Mouse (Mus musculus) megakaryocyte progenitor cell, adult 5-6 weeks (primary cell): ENCODE results near the gene Cdc42ep4. TPM values are rescaled to one million over a fixed set of nuclear protein-coding genes. Genes with fewer than 3 reads are reported as not detected.
A peak's percentile ranks its signal among the peaks of the same experiment; 100 is the strongest.

Experiments used
- ATAC-seq: replicated peaks from 2 replicates; pipeline ENCODE4 v1.8.0; 2016; ENCODE audit warnings: mild to moderate bottlenecking, moderate TSS enrichment, inconsistent platforms; ENCODE audit not compliant: poor library complexity
- total RNA-seq, 2 experiments: library from RNA; stranded (forward) in 1 of 2; stranded (reverse) in 1 of 2; fragments of 157-497, 149-512 nt in 1 of 2; fragments of 200-1000 nt in 1 of 2; gene quantifications; 2 replicates each; pipeline versions ENCODE4 v1.2.3 to v1.2.4; 2015 to 2017

Cdc42ep4 gene
- total RNA-seq (2015) (10.0 and 10.3 TPM in 2 replicates), total RNA-seq (2017) (14.5 and 14.7 TPM in 2 replicates)

GRCm38 (mm10) chr11:113751484-113752084 lies at the start of gene Cdc42ep4:
Gene Cdc42ep4 (minus strand): TSS chr11:113751881.
- ATAC-seq = peak; percentile 52

DNA sequence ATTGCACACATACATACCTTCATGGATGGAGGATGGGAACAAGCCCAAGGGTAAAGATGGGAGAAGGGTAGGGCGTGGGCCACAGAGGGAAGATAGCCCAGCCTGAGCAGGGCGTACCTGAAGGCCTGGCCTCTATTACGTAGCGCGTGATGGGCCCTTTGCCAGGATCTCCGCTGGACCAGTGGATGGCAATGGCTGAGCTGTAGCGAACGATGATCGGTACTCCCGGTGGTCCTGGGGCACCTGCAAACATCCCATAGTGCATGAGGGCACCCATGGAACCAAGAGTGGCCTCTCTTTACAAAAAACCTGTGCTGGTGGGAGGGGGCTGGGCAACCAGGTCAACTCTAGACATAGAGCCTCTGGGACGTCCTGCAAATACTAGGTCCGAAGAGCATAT lies 48.3 kb upstream of the Cdc42ep4 start:
- ATAC-seq = no peak

- ATAC-seq = peak; percentile 74
These were observed 47.4 kb upstream of the Cdc42ep4 start for GRCm38 (mm10) chr11:113799041-113799447.

- ATAC-seq = peak; percentile 18; the same call in 1 of the 2 replicates
These were observed 46.3 kb upstream of the Cdc42ep4 start for GRCm38 (mm10) chr11:113798011-113798410.

DNA sequence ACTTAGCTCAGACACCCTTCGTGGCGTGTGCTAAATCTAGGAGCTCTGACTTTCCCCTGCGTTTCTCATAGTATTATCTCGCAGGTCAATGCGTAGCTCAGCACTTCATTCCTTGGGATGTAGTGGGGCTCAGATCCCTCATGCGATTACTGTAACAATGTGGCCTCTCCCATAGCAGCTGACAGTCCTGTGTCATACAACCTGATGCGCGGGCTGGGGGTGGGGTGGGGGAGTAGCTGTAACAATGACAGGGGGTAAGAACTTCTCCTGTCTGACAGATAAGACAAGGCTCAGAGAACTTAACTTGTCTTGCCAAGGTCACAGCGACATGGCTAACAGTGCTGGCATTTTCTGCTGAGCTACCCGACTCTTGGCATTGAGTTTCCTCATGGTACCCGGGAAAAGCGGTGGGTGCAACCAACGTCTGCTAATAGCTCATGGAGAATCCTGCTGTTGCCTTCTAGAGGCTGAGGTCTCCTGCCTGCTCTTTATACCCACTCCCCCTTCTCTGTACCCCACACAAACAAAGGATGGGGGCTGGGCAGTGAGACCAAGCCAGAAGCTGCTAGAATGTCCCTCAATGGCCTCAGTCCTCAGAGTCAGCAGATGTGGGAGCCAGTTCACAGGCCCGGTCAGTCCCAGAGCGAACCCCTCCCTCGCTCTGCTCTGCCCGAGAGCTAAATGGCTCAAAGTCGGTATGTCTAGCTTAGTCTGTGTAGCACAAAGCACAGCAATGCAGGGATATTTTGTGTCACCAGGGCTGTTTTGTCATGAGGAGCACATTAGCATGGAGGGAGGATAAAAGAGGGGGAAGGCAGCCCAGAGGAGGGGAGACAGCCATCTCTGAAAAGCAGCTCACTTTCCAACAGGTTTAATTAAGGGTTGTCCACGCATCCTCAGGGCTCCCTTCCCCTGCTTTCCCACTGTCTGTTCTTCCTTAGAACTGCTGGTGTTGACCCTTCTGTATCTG lies 45.6 kb upstream of the Cdc42ep4 start:
- no peak for ATAC-seq

- no peak for ATAC-seq
These were observed 44.2 kb upstream of the Cdc42ep4 start for GRCm38 (mm10) chr11:113795846-113796245.

DNA sequence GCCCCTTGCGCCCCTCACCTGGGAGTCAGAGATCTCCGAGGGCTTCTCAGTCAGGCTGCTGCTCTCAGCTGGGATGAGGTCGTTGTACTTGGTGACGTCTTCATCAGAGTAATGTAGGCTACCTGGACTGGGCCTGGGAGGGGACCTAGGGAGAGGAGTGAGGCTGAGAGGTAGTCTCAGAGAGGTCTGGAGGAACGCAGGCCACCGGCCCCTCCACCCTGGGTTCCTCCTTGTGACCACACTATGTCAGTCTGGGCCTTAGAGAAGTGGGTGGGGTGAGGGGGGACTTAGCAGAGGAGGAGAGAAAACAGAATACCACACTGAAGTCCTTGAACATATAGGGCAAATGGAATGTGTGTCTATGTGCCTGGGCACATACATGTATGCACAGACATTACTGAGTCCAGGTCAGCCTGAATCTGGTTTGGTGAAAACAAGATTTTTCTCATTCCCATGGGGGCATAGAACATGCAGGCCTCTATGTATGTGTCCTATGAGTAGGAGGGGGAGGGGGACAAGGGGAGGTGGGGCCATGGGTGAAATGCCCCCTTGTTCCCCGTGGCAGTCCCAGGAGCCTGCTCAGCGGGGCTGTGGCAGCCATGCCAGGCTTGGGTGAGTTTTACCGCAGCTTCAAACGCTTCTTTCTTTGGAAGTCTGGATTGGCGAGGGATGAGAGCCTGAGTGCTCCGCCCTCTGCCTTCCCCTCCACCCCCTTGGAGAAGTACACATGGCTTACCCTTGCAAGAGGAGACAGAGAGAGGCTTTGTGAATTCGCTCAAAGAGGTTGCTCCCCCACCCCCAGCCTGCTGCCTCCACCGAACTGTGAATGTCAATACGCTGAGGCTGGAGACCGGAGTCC lies 39.9 kb upstream of the Cdc42ep4 start:
- 0 out of 2 replicates have a peak, but pooled peaks have one; percentile 5 for ATAC-seq

DNA sequence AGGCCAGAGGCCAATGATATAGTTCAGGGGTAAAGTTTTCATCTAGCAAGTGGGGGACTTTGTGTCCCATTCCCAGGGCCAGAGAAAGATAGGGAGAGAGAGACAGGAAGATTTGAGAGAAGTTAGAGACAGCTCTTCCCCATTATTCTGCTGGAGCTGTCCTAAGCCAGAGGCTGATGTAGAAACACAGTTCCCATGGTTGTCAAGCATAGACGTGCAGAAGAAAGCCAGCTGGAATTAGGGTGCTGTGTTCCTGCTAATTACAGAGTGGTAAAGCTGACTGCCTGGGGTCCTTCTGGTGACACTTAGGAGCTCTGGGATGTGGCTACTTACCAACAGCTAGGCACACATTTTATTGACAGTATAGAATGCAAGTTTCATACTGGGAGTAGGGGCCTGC lies 37.4 kb upstream of the Cdc42ep4 start:
- no peak for ATAC-seq

GRCm38 (mm10) chr11:113788183-113788789 lies 36.6 kb upstream of the Cdc42ep4 start:
- peak; percentile 78 for ATAC-seq

DNA sequence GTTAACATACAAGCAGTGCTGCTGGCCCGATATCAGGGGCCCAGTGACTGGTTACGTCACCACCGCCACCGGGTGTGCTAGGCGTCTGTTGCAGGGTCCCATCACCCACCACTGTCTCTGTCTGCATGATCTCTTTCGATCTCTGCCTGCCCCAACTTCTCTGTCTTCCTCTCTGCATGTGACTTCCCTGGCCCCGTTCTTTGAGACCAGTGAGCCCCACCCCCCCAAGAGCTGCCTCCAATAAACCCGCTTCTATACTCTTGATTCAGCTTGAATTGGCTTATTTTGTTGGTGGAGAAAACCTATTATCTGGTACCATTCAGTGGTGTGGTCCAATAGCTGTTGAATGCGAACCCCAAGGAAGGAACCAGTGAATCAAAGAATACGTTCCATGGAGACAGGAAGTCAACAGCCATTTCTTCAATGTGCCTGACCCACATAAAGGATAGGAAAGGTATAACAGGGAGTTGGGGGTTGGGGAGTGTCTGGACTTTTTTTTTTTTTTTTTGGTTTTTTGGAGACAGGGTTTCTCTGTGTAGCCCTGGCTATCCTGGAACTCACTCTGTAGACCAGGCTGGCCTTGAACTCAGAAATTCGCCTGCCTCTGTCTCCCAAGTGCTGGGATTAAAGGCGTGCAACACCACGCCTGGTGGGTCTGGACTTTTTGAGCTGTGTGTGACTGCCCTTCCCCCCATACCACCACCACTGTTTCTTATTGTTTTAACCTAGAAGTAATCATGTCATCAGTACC lies 35.9 kb upstream of the Cdc42ep4 start:
- ATAC-seq = peak; percentile 20

GRCm38 (mm10) chr11:113787009-113787408 lies 35.3 kb upstream of the Cdc42ep4 start:
- ATAC-seq = peak; percentile 36

- ATAC-seq = no peak
These were observed 34.7 kb upstream of the Cdc42ep4 start for GRCm38 (mm10) chr11:113786395-113786794.

DNA sequence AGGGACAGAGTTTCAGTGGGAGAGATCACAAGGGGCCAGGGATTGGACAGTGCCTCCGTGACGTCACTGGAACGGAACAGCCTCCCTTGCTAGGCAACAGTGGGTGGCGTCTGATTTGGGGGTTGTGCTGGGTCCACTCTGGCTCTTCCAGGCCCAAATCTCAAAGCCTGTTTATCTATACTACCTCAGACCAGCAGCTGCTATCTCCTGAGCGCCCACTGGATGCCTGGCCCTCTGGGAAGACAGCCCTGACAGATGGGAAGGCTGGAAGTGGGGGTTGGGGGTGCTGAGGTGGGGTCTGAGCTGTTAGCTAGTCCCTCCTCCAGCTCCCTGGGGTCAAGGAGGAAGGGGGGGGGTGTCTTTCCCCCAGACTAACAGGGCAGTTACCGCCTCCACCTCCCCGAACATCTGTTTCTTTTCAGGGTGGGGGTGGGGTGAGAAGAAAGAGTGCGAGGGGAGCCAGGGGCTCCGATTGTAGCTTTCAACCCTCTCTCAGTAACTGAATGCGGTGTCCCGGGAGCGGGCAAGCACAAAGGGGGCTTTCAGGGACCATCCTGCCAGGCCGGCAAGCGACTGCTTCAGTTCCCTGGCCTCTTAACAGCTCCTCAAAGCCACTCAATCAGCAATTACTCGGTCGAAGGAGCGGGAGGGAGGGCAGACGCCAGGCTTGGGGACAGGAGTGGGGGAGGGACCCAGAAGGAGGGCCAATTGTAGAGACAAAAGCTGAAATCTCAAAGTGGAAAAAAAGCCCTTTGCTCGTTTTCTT lies 33.9 kb upstream of the Cdc42ep4 start:
- ATAC-seq = no peak

DNA sequence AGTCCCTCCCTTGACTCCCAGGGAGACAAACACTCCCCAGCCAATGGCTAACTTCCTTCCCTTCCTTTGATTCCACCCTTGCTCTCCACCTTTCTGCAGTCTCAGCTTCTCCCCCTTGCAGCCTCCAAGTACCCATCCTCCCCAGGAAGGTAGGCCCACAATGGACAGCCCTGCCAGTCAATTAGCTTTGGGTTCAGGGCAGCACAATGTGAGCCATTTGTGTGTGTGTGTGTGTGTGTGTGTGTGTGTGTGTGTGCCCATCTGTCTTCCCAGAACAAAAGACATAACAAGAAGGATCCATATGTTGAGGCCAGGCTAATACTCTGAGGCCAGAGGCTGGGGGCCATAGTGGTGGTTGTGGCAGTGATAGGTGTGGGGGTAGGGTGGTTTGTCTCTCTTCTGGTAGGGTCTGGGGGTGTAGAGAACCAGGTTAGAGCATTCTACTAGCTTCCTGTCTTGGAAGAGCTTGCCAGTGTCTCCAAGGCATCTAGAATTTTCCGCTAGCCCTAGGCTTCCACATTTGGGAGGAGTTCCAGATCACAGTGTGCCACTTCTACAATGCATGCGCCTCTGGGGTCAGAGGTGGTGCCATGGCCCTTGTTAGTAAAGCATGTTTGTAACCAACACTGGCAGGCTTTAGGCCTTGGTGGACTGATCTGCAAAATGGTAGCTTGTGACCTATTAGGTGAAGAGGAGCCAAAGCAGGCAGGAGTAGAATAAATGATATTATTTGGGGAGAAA lies 33.1 kb upstream of the Cdc42ep4 start:
- no peak for ATAC-seq

GRCm38 (mm10) chr11:113782496-113782895 lies 30.8 kb upstream of the Cdc42ep4 start:
- no peak for ATAC-seq

- ATAC-seq = no peak
These were observed 30.3 kb upstream of the Cdc42ep4 start for GRCm38 (mm10) chr11:113782006-113782405.

GRCm38 (mm10) chr11:113779680-113780041 lies 28.0 kb upstream of the Cdc42ep4 start:
- no peak; the same call in 1 of the 2 replicates for ATAC-seq
